In the genomic region with DNA sequence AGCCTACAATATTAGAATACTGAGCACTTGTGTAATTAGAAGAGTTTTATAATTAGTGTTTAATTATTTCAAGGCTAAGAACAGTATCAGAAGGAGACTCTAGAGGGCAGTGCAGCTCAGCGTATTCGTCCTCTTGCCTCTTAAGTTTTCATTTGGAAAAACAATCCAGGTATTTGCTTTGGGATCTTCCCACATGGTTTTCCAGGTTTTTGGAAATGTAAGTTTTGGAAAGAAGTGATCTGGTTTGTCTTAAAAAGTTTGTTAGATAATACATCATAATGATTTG, we compare ENCODE assay signal across 9 mouse cellular contexts.
A peak's percentile ranks its signal among the peaks of the same experiment; 100 is the strongest.
DNase-seq lines count a peak whose midpoint lies in the region; ATAC-seq and TF ChIP-seq lines count a peak whose summit lies in the region.
"Had no signal": no experiment of that assay in that cellular context is flagged by ENCODE, and none has a peak within 500 bp of the region (broad histone marks: within the 10 kb centered on the region; RNA-seq: fewer than 3 reads in every experiment).

No protein-coding gene starts in this region.

- no peaks in the 10 kb centered on the region for H3K27me3 ChIP-seq in liver, adult 2 months (ENCODE audit: control insufficient read depth, insufficient read depth, low read length)
- no peaks in the 10 kb centered on the region for H3K27me3 ChIP-seq in liver, embryonic 11.5 days (replicated peaks; ENCODE audit: control insufficient read depth, insufficient read depth, low read length)

- TF ChIP-seq POLR2A in liver, adult 2 months (IDR thresholded peaks at IDR 0.05; ENCODE audit: extremely low read depth, insufficient read depth, low read length) = no peak

- H3K9ac ChIP-seq in liver, adult 2 months (ENCODE audit: low read depth, low read length) = no peak overlapping the region
- H3K9ac ChIP-seq in liver, embryonic 11.5 days (ENCODE audit: low read depth, low read length) = no peak overlapping the region

- no peak overlapping the region for H3K27ac ChIP-seq in liver, adult 2 months (replicated peaks; ENCODE audit: insufficient read depth, low read depth, low read length)
- no peak overlapping the region for H3K27ac ChIP-seq in liver, embryonic 11.5 days (ENCODE audit: low read depth, low read length)

- H3K79me2 ChIP-seq in liver, adult 2 months (ENCODE audit: control insufficient read depth, insufficient read depth, low read length) = peaks cover 21% of the 10 kb centered on the region; the same call in 1 of the 2 replicates

- WGBS in liver, adult 2 months = 5% methylated on average over 2 of the region's 2 CpGs
- 17% methylated on average over 2 of the region's 2 CpGs for WGBS in liver, embryonic 11.5 days

- no peaks in the 10 kb centered on the region for H3K9me3 ChIP-seq in liver, embryonic 11.5 days (ENCODE audit: control insufficient read depth, low read length)

- peaks cover 12% of the 10 kb centered on the region; the same call in 1 of the 2 replicates for H3K4me1 ChIP-seq in liver, adult 2 months (ENCODE audit: control insufficient read depth, insufficient read depth, low read length)
- H3K4me1 ChIP-seq in liver, embryonic 11.5 days (replicated peaks; ENCODE audit: control insufficient read depth, insufficient read depth, low read length) = peaks cover 13% of the 10 kb centered on the region

- no peak overlapping the region for H3K4me2 ChIP-seq in liver, embryonic 11.5 days

- no peak overlapping the region for H3K4me3 ChIP-seq in liver, adult 2 months (ENCODE audit: insufficient read depth, low read depth, low read length)
- H3K4me3 ChIP-seq in liver, embryonic 11.5 days (ENCODE audit: low read depth, low read length) = no peak overlapping the region

- peak; percentile 61 for DNase-seq in cerebellum, adult 9-10 months
- DNase-seq in cerebellum, adult 11-12 months = no peak
- peak; percentile 60 for DNase-seq in liver, adult 2 months (ENCODE audit: extremely low read depth, low read depth, low spot score)
- no peak for DNase-seq in liver, embryonic 11.5 days (ENCODE audit: low spot score)
- DNase-seq in brain, adult 2 months (ENCODE audit: low read depth, low spot score) = peak; percentile 76
- DNase-seq in kidney, postnatal 14 days = peak; percentile 34
- DNase-seq in natural killer cell, adult 2 months (ENCODE audit: low spot score in 2 of 2) = no peak
- DNase-seq in urinary bladder, postnatal 10 days (ENCODE audit: low spot score) = no peak
- DNase-seq: layer of hippocampus, adult 9-11 months had no signal

- no peaks in the 10 kb centered on the region for H3K36me3 ChIP-seq in liver, adult 2 months (ENCODE audit: control insufficient read depth, insufficient read depth, low read length)
- no peaks in the 10 kb centered on the region for H3K36me3 ChIP-seq in liver, embryonic 11.5 days (ENCODE audit: control insufficient read depth, insufficient read depth, low read length)

- TF ChIP-seq CTCF in liver, adult 2 months (IDR thresholded peaks at IDR 0.05; ENCODE audit: low read depth, low read length) = peak; percentile 24; the same call in 1 of the 2 replicates

- ATAC-seq in liver, embryonic 11.5 days (replicated peaks; ENCODE audit: low FRiP score) = no peak

Comparison
In these comparisons a context has a peak if more than half of its experiments do, and no peak if none do; other contexts are left out.
1. DNase-seq: peak in cerebellum, adult 9-10 months (single experiment), liver, adult 2 months (single experiment), brain, adult 2 months (single experiment) and kidney, postnatal 14 days (single experiment); none in cerebellum, adult 11-12 months (single experiment), liver, embryonic 11.5 days (single experiment), natural killer cell, adult 2 months (0 of 2) and urinary bladder, postnatal 10 days (single experiment).